Mouse (Mus musculus): ENCODE measurements around the gene Gjb1.
"Not testable (repeated sequence)": the region's sequence is repeated elsewhere in the genome, so short reads cannot be mapped to it uniquely, and the experiment has no call there.

Gjb1 gene

GRCm38 (mm10) chrX:101376190-101376968 is at the start of gene Gjb1:
Gjb1 (plus strand) TSS chrX:101376378.
- DNase-seq (ENCODE audit: low spot score), result peak; percentile 58

GRCm38 (mm10) chrX:101329372-101330028 is 46.7 kb upstream of the Gjb1 start:
- DNase-seq (ENCODE audit: low spot score), result peak; percentile 58

DNA sequence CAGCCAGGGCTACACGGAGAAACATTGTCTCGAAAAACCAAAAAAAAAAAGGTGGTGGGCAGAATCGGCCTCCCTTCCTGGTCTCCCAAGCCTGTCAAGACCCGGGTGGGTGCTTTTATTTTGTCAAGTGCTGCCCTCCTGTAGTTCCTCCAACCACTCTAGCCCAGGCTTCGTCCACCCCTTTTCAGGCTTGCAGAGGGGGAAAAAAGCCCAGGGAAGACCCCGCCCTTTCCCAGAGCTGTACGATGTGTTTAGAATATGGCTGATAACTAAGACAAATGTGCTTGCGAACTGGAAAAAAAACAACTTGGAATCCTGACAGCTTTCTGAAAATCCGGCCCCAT is 44.2 kb upstream of the Gjb1 start:
- DNase-seq (ENCODE audit: low spot score), result no peak

GRCm38 (mm10) chrX:101332375-101333211 is 43.6 kb upstream of the Gjb1 start:
- peak; percentile 93 for DNase-seq (ENCODE audit: low spot score)

- DNase-seq (ENCODE audit: low spot score), result no peak
Observed at GRCm38 (mm10) chrX:101334606-101335005, 41.6 kb upstream of the Gjb1 start.

DNA sequence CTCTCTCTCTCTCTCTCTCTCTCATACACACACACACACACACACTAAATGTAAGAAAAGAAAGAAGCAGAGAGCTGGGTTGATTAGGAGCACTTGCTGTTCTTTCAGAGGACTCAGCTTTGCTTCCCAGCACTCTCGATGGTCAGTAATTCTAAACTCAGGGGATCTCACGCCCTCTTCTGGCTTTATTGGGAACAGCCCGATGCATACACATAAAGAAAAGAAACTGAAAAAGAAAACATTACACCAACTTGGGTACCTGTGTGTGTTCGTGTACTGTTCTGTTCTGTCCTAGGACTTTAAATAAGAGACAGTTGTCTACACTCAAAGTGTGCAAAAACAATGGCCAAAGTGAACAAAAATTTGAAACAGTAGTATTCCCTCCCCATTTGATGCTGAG is 37.5 kb upstream of the Gjb1 start:
- DNase-seq (ENCODE audit: low spot score), result no peak

DNA sequence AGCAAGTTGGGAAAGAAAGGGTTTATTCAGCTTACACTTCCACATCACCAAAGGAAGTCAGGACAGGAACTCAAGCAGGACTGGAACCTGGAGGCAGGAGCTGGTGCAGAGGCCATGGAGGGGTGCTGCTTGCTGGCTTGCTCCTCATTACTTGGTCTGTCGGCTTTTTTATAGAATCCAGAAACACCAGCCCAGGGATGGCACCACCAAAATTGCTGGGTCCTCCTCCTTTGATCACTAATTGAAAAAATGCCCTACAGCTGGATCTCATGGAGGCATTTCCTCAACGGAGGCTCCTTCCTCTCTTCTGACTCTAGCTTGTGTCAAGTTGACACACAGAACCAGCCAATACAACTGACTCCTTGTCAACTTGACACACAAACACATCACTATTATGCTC is 33.3 kb upstream of the Gjb1 start:
- not testable (repeated sequence) for DNase-seq (ENCODE audit: low spot score)

DNA sequence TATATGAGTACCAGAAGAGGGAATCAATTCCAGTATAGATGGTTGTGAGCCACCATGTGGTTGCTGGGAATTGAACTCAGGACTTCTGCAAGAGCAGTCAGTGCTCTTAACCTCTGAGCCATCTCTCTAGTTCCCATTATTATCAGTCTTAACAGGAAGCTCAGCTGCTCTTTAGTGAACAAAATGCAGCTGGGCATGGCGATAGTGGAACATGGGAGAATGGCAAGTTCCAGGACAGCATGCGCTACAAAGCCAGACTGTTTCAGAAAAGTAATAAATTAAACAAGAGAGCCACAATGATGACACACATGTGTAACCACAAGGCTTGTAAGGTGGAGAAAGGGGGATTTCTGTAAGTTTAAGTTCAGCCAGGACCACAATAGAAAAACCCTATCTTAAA is 30.7 kb upstream of the Gjb1 start:
- no peak for DNase-seq (ENCODE audit: low spot score)

GRCm38 (mm10) chrX:101346475-101346874 is 29.7 kb upstream of the Gjb1 start:
- DNase-seq (ENCODE audit: low spot score), result no peak

DNA sequence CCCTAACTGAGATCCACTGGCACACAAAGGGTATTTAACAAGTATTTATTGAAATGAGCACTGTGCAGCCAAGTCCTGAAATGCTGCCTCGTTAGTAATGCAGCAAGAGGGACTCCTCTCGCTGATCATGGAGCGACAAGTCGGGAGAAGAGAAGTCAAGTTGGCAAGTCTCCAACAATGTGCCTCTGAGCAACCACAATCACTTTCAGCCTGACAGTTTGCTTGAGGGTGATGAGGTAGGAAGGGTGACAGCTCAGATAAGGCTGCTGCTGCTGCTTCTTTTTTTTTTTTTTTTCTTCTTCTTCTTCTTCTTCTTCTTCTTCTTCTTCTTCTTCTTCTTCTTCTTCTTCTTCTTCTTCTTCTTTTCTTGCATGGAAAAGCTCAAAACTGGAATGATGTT is 25.0 kb upstream of the Gjb1 start:
- DNase-seq (ENCODE audit: low spot score), result no peak

- not testable (repeated sequence) for DNase-seq (ENCODE audit: low spot score)
Observed at GRCm38 (mm10) chrX:101358902-101359301, 17.3 kb upstream of the Gjb1 start.

GRCm38 (mm10) chrX:101369001-101369400 is 7.2 kb upstream of the Gjb1 start:
- no peak for DNase-seq (ENCODE audit: low spot score)

DNA sequence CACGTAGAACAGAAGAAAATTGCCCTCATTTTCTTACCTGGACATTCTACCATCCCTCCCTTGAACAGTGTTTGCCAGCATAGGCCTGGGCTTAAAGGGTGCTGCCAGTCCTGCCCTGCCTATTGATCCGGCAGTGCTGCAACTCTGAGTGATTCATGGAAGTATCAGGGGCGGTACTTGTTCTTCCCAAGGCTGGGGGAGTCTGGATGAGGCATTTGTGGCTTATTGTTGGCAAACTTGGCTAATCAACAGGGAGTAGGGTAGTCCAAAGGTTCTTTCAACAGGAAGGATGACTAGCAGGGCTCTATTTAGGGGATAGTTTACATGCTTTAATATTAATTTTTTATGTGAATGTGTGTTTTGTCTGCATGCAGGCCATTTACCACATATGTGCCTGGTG is 5.6 kb upstream of the Gjb1 start:
- DNase-seq (ENCODE audit: low spot score), result no peak

- no peak for DNase-seq (ENCODE audit: low spot score)
Observed at GRCm38 (mm10) chrX:101372946-101373345, 3.2 kb upstream of the Gjb1 start.

- peak; percentile 57 for DNase-seq (ENCODE audit: low spot score)
Observed at GRCm38 (mm10) chrX:101377076-101377475, 898 bp downstream of the Gjb1 start.

- no peak for DNase-seq (ENCODE audit: low spot score)
Observed at GRCm38 (mm10) chrX:101379744-101380143, 3.6 kb downstream of the Gjb1 start.

DNA sequence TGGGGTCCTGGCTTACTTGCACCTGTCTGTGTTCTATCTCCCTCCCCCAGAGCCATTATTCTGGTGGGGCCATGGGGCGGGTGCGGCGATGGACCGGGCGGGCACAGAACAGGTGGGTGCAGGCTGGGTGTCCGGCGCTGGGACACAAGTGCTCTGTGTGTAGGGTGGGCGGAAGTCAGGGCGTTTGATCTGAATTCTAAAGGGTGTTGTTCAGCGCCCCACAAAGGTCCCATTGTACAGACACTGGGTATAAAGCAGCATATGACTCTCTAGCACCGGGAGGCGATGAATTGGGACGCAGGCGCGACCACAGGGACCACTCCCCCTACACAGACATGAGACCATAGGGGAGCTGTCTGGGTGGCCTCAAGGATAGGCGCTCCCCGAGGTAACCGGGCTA is 7.3 kb downstream of the Gjb1 start:
- DNase-seq (ENCODE audit: low spot score), result no peak

GRCm38 (mm10) chrX:101384439-101385137 is 8.4 kb downstream of the Gjb1 start:
- no peak for DNase-seq (ENCODE audit: low spot score)

- no peak for DNase-seq (ENCODE audit: low spot score)
Observed at GRCm38 (mm10) chrX:101386222-101386621, 10.0 kb downstream of the Gjb1 start.

GRCm38 (mm10) chrX:101388866-101389537 is 12.8 kb downstream of the Gjb1 start:
- DNase-seq (ENCODE audit: low spot score), result no peak

GRCm38 (mm10) chrX:101394341-101394740 is 18.2 kb downstream of the Gjb1 start:
- DNase-seq (ENCODE audit: low spot score), result no peak

GRCm38 (mm10) chrX:101396459-101396858 is 20.3 kb downstream of the Gjb1 start:
- no peak for DNase-seq (ENCODE audit: low spot score)

Measured in yolk sac, embryonic 10.5 days (tissue).